Mouse (Mus musculus) spleen, adult 2 months (tissue): ENCODE measurements at regions not wholly inside any gene's neighbourhood (a gene's known extent, or its start where the extent isn't known, plus 50 kb on each side); places are given as distances from the start of the nearest gene placed in this dataset.

ENCODE experiments used
- DNase-seq, 2 experiments: peaks; one replicate each; pipeline versions ENCODE4 v3.0.0 to v3.0.0-alpha.2; 2012 to 2021; ENCODE audit warnings: low spot score in 2 of 2, low read depth in 1 of 2
- H3K27ac ChIP-seq: fragments of 200-500 bp; 2 replicates; pipeline ENCODE4 v1.5.1; 2012; ENCODE audit warnings: low read length, inconsistent platforms; ENCODE audit not compliant: insufficient read depth
- H3K27me3 ChIP-seq: fragments of 200-500 bp; 2 replicates; pipeline ENCODE4 v1.6.1; 2012; ENCODE audit warnings: mild to moderate bottlenecking, moderate library complexity, low read length, inconsistent platforms; ENCODE audit not compliant: control insufficient read depth, insufficient read depth
- H3K36me3 ChIP-seq: fragments of 200-500 bp; 2 replicates; pipeline ENCODE4 v1.6.1; 2012; ENCODE audit warnings: mild to moderate bottlenecking, low read length, inconsistent platforms; ENCODE audit not compliant: control insufficient read depth, insufficient read depth
- H3K4me1 ChIP-seq: fragments of 200-500 bp; 2 replicates; pipeline ENCODE4 v1.6.1; 2011; ENCODE audit warnings: inconsistent platforms; ENCODE audit not compliant: control insufficient read depth, insufficient read depth, insufficient read length
- H3K4me3 ChIP-seq: fragments of 200-500 bp; 2 replicates; pipeline ENCODE4 v1.5.1; 2011; ENCODE audit warnings: mild to moderate bottlenecking, inconsistent platforms; ENCODE audit not compliant: insufficient read depth, insufficient read length; ENCODE audit errors: extremely low read depth
- CTCF ChIP-seq: fragments of 200-500 bp; IDR thresholded peaks from 2 replicates; pipeline ENCODE4 v1.5.1; 2011; ENCODE audit warnings: mild to moderate bottlenecking, inconsistent platforms; ENCODE audit not compliant: insufficient read depth, insufficient read length, insufficient replicate concordance; ENCODE audit errors: extremely low read depth
- POLR2A ChIP-seq: fragments of 200-500 bp; IDR thresholded peaks from 2 replicates; pipeline ENCODE4 v1.6.1; 2011; ENCODE audit warnings: low read depth, low read length, inconsistent platforms
- WGBS: fragments of 180-500 bp; shearing (Covaris S2); methylation state at CpG from one replicate; pipeline ENCODE4 v1.1.7; 2018; 5-methylcytosine and 5-hydroxymethylcytosine counted together

- Histone ChIP-seq H3K36me3 (no peaks in the 10 kb centered on the region), H3K27me3 (no peaks in the 10 kb centered on the region), H3K4me1 (no peaks in the 10 kb centered on the region), H3K4me3 (no peak overlapping the region), H3K27ac (no peak overlapping the region)
- 42% methylated on average over 1 of the region's 1 CpGs for WGBS
- no peak for TF ChIP-seq CTCF
- TF ChIP-seq POLR2A = no peak
- no peak for DNase-seq
Measured at GRCm38 (mm10) chr3:148413027-148413426, 577.3 kb downstream of the Adgrl2 start.

- Histone ChIP-seq H3K4me3 (no peak overlapping the region), H3K27ac (no peak overlapping the region), H3K27me3 (no peaks in the 10 kb centered on the region), H3K36me3 (no peaks in the 10 kb centered on the region), H3K4me1 (no peaks in the 10 kb centered on the region)
- DNase-seq = no peak
- 20% methylated on average over 1 of the region's 1 CpGs for WGBS
- TF ChIP-seq POLR2A (no peak), CTCF (no peak)
Measured at GRCm38 (mm10) chr3:148412191-148412590, 578.2 kb downstream of the Adgrl2 start.

GRCm38 (mm10) chr3:148398349-148398748 is 592.0 kb downstream of the Adgrl2 start:
- H3K27ac ChIP-seq = no peak overlapping the region
- TF ChIP-seq POLR2A (no peak), CTCF (no peak)
- no peak overlapping the region for H3K4me3 ChIP-seq
- no peak for DNase-seq
- no peaks in the 10 kb centered on the region for H3K27me3 ChIP-seq
- H3K36me3 ChIP-seq = no peaks in the 10 kb centered on the region
- no peaks in the 10 kb centered on the region for H3K4me1 ChIP-seq
- 74% methylated on average over 7 of the region's 7 CpGs for WGBS

- TF ChIP-seq POLR2A = no peak
- TF ChIP-seq CTCF = no peak
Measured at GRCm38 (mm10) chr3:148387550-148387949, 602.8 kb downstream of the Adgrl2 start.

GRCm38 (mm10) chr3:148385712-148386111 is 604.6 kb downstream of the Adgrl2 start:
- 96% methylated on average over 7 of the region's 7 CpGs for WGBS
- H3K4me3 ChIP-seq = no peak overlapping the region
- H3K27ac ChIP-seq = no peak overlapping the region
- H3K27me3 ChIP-seq = no peaks in the 10 kb centered on the region
- H3K36me3 ChIP-seq = no peaks in the 10 kb centered on the region
- TF ChIP-seq POLR2A (no peak), CTCF (no peak)
- peaks cover 2% of the 10 kb centered on the region; the same call in 1 of the 2 replicates for H3K4me1 ChIP-seq
- DNase-seq = no peak

More at GRCm38 (mm10) chr3:148387550-148387949, 602.8 kb downstream of the Adgrl2 start:
- Histone ChIP-seq H3K4me3 (no peak overlapping the region), H3K27ac (no peak overlapping the region), H3K4me1 (peaks cover 2% of the 10 kb centered on the region; the same call in 1 of the 2 replicates), H3K36me3 (no peaks in the 10 kb centered on the region), H3K27me3 (no peaks in the 10 kb centered on the region)
- DNase-seq = no peak
- WGBS = 55% methylated on average over 6 of the region's 6 CpGs

GRCm38 (mm10) chr3:148381057-148381456 is 609.3 kb downstream of the Adgrl2 start:
- no peaks in the 10 kb centered on the region for H3K36me3 ChIP-seq
- no peak for TF ChIP-seq POLR2A
- TF ChIP-seq CTCF = no peak
- no peak overlapping the region for H3K4me3 ChIP-seq
- no peaks in the 10 kb centered on the region for H3K27me3 ChIP-seq
- no peak overlapping the region for H3K27ac ChIP-seq
- WGBS = 100% methylated on average over 1 of the region's 1 CpGs
- no peaks in the 10 kb centered on the region for H3K4me1 ChIP-seq
- DNase-seq = no peak

GRCm38 (mm10) chr3:148363331-148363730 is 627.0 kb downstream of the Adgrl2 start:
- Histone ChIP-seq H3K36me3 (no peaks in the 10 kb centered on the region), H3K27me3 (no peaks in the 10 kb centered on the region), H3K4me3 (no peak overlapping the region), H3K4me1 (no peaks in the 10 kb centered on the region), H3K27ac (no peak overlapping the region)
- TF ChIP-seq CTCF (no peak), POLR2A (no peak)
- no peak for DNase-seq
- 91% methylated on average over 5 of the region's 5 CpGs for WGBS
